Mouse (Mus musculus): ENCODE data around the gene Pold3.

DNA sequence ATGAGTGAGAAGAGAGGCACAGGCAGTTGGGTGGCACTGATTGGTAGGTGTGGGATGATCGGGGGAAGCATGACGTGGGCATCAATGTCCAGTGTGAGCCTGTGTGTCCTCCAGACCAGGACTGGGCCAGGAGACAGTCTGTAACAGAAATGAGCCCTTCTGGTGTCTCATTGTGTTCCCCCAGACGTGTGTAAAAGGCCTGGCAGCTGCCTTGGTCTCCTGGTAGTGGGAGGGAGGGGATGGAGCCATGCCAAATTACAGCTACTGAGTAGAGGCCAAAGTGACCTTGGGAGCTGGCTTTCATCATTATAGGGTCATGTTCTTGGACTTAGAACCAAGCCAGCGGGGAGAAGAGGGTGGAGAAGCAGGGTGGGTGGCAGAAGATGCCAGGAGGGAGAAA, 69.5 kb downstream of the Pold3 start:
- no peak for TF ChIP-seq CTCF (IDR thresholded peaks at IDR 0.05; ENCODE audit: low read depth)
- TF ChIP-seq EP300 (IDR thresholded peaks at IDR 0.05; ENCODE audit: low read depth) = no peak

Measured in liver, embryonic 14.5 days (tissue).